Mouse (Mus musculus) gastrocnemius, adult 8-10 months (tissue): ENCODE results near the gene Stox2. TPM values are rescaled to one million over a fixed set of nuclear protein-coding genes. Genes with fewer than 3 reads are reported as not detected.
A peak's percentile ranks its signal among the peaks of the same experiment; 100 is the strongest.

Source experiments
- DNase-seq, 2 experiments: peaks; one replicate each; pipeline ENCODE4 v3.0.0; 2022; ENCODE audit warnings: low spot score in 2 of 2
- total RNA-seq, 4 experiments: library from RNA; stranded (reverse); gene quantifications; 2 replicates each; pipeline ENCODE4 v1.2.4; 2022

Stox2 gene
- total RNA-seq, 4 experiments from 2014 or later = 5.0 to 6.0 (median 5.8) TPM

GRCm38 (mm10) chr8:47298460-47298859 lies 147.7 kb downstream of the Stox2 start:
- no peak for DNase-seq

GRCm38 (mm10) chr8:47289641-47290040 lies 156.5 kb downstream of the Stox2 start:
- DNase-seq = no peak

- peak; percentile 43 to 65 for DNase-seq
Observed at GRCm38 (mm10) chr8:47288866-47289541, 157.2 kb downstream of the Stox2 start.

- DNase-seq = peak in 1 of 2 experiments; percentile 6
Observed at GRCm38 (mm10) chr8:47288131-47288865, 157.9 kb downstream of the Stox2 start.

- no peak for DNase-seq
Observed at GRCm38 (mm10) chr8:47287641-47288130, 158.5 kb downstream of the Stox2 start.

GRCm38 (mm10) chr8:47287201-47287621 lies 159.0 kb downstream of the Stox2 start:
- no peak for DNase-seq

- no peak for DNase-seq
Observed at GRCm38 (mm10) chr8:47286081-47286700, 160.0 kb downstream of the Stox2 start.

GRCm38 (mm10) chr8:47285435-47285834 lies 160.7 kb downstream of the Stox2 start:
- no peak for DNase-seq

- DNase-seq = no peak
Observed at GRCm38 (mm10) chr8:47284329-47285326, 161.5 kb downstream of the Stox2 start.

- DNase-seq = no peak
Observed at GRCm38 (mm10) chr8:47279898-47280297, 166.3 kb downstream of the Stox2 start.

- no peak for DNase-seq
Observed at GRCm38 (mm10) chr8:47278211-47278610, 168.0 kb downstream of the Stox2 start.

GRCm38 (mm10) chr8:47268931-47269330 lies 177.2 kb downstream of the Stox2 start:
- DNase-seq = no peak

GRCm38 (mm10) chr8:47268062-47268822 lies 177.9 kb downstream of the Stox2 start:
- no peak for DNase-seq

- no peak for DNase-seq
Observed at GRCm38 (mm10) chr8:47263070-47263843, 182.9 kb downstream of the Stox2 start.

GRCm38 (mm10) chr8:47260751-47261474 lies 185.2 kb downstream of the Stox2 start:
- no peak for DNase-seq

GRCm38 (mm10) chr8:47250832-47251231 lies 195.3 kb downstream of the Stox2 start:
- DNase-seq = no peak

GRCm38 (mm10) chr8:47245116-47245515 lies 201.0 kb downstream of the Stox2 start:
- no peak for DNase-seq

GRCm38 (mm10) chr8:47244202-47244601 lies 202.0 kb downstream of the Stox2 start:
- DNase-seq = no peak

GRCm38 (mm10) chr8:47243631-47244030 lies 202.5 kb downstream of the Stox2 start:
- no peak for DNase-seq
